Mouse (Mus musculus) embryonic facial prominence, embryonic 14.5 days (tissue): ENCODE measurements around the gene Cpt2. TPM values are rescaled to one million over a fixed set of nuclear protein-coding genes. Genes with fewer than 3 reads are reported as not detected.

Experiments
- ATAC-seq: fragments of 200-750 bp; cut with Nextera tagmentation; 2 replicates; pipeline ENCODE4 v1.8.0; 2017; ENCODE audit warnings: low read depth, moderate number of reproducible peaks, moderate TSS enrichment
- DNase-seq: peaks from one replicate; pipeline ENCODE4 v3.0.0-alpha.2; 2015; ENCODE audit warnings: low spot score
- H3K27ac ChIP-seq: fragments of 300-500 bp; sonication (generic); replicated peaks from 2 replicates; pipeline ENCODE4 v1.5.1; 2014; ENCODE audit warnings: low read depth, mild to moderate bottlenecking, low read length, moderate library complexity
- H3K27me3 ChIP-seq: fragments of 300-500 bp; sonication (generic); replicated peaks from 2 replicates; pipeline ENCODE4 v1.6.1; 2014; ENCODE audit warnings: low read length; ENCODE audit not compliant: control insufficient read depth, insufficient read depth
- H3K36me3 ChIP-seq: fragments of 300-500 bp; sonication (generic); 2 replicates; pipeline ENCODE4 v1.6.1; 2014; ENCODE audit warnings: low read length, mixed read lengths; ENCODE audit not compliant: control insufficient read depth, insufficient read depth
- H3K4me1 ChIP-seq: fragments of 300-500 bp; sonication (generic); 2 replicates; pipeline ENCODE4 v1.6.1; 2014; ENCODE audit warnings: antibody characterized with exemption, low read length; ENCODE audit not compliant: control insufficient read depth, insufficient read depth
- H3K4me2 ChIP-seq: fragments of 300-500 bp; sonication (generic); 2 replicates; pipeline ENCODE4 v1.6.1; 2014; ENCODE audit warnings: low read depth, mild to moderate bottlenecking, low read length, moderate library complexity, mixed read lengths
- H3K4me3 ChIP-seq: fragments of 300-500 bp; sonication (generic); 2 replicates; pipeline ENCODE4 v1.5.1; 2014; ENCODE audit warnings: low read depth, mild to moderate bottlenecking, low read length
- H3K9ac ChIP-seq: fragments of 300-500 bp; sonication (generic); 2 replicates; pipeline ENCODE4 v1.6.1; 2014; ENCODE audit warnings: low read depth, mild to moderate bottlenecking, low read length, moderate library complexity, mixed read lengths
- H3K9me3 ChIP-seq: fragments of 300-500 bp; sonication (generic); 2 replicates; pipeline ENCODE4 v1.6.1; 2016; ENCODE audit warnings: low read length; ENCODE audit not compliant: control insufficient read depth
- whole genome bisulfite sequencing: fragments of 180-500 bp; shearing (Covaris S2); extraction: QIAGEN DNeasy Blood & Tissue Kit; methylation state at CpG from one replicate; pipeline ENCODE4 v1.1.7; 2014; 5-methylcytosine and 5-hydroxymethylcytosine counted together
- polyA plus RNA-seq: library from polyadenylated mRNA; unstranded; fragments of >200 nt; fragmentation: Nextera tagmentation; extraction: Ambion mirVana; gene quantifications from 2 replicates; pipeline ENCODE4 v1.2.1, GENCODE M21; 2014

Gene Cpt2
- polyA plus RNA-seq, 1 experiment from 2014 or later: 36.3 TPM

DNA sequence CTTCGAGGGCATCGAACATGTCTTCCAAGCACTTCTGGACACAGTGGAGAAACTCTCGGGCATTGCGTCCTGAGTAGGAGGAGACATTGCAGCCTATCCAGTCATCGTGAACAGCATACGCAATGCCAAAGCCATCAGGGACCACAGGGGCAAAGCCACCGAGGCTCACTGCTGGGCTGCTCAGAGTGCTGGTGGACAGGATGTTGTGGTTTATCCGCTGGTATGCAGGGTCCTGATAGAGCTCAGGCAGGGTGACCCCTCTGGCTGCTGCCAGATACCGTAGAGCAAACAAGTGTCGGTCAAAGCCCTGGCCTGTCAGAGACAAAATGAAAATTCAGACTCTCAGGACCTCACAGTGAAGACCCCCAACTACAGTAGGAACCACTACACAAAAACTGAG, 19.2 kb downstream of the Cpt2 start:
- DNase-seq (no peak), ATAC-seq (no peak)
- no peaks in the 10 kb centered on the region for H3K4me1 ChIP-seq
- no peaks in the 10 kb centered on the region for H3K27me3 ChIP-seq
- no peaks in the 10 kb centered on the region for H3K9me3 ChIP-seq
- no peak overlapping the region for H3K4me3 ChIP-seq
- H3K27ac ChIP-seq: no peak overlapping the region
- 90% methylated on average over 10 of the region's 10 CpGs for WGBS
- H3K4me2 ChIP-seq: no peak overlapping the region
- peaks cover 48% of the 10 kb centered on the region for H3K36me3 ChIP-seq
- no peak overlapping the region for H3K9ac ChIP-seq

DNA sequence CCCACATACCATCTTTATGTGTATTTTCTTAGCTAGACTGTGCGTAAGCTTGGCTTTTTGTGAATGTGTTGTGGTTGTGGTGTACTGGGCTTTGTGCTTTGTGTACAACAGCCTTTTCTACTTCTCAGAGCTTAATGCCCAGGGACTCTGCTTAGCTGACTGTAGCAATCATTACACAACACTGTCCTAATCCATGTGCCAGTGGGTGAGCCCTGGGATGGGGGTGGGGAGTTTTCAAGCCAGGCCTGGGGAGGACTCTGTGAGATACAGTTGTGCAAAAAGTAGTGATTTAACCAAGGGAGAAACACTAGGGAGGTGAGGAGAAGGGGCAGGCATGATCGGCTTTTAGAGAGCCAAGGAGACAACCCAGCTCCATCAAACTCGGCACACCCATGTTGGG, 23.2 kb downstream of the Cpt2 start:
- no peak for ATAC-seq
- peaks cover 62% of the 10 kb centered on the region for H3K36me3 ChIP-seq

GRCm38 (mm10) chr4:107899211-107899927, 24.0 kb downstream of the Cpt2 start:
- 92% methylated on average over 5 of the region's 5 CpGs for WGBS
- no peaks in the 10 kb centered on the region for H3K27me3 ChIP-seq
- H3K27ac ChIP-seq: no peak overlapping the region
- no peak overlapping the region for H3K4me3 ChIP-seq
- H3K4me2 ChIP-seq: no peak overlapping the region
- peaks cover 62% of the 10 kb centered on the region for H3K36me3 ChIP-seq
- no peak overlapping the region for H3K9ac ChIP-seq
- no peaks in the 10 kb centered on the region for H3K4me1 ChIP-seq
- H3K9me3 ChIP-seq: no peaks in the 10 kb centered on the region
- ATAC-seq (no peak), DNase-seq (no peak)

More for the DNA sequence above, 23.2 kb downstream of the Cpt2 start:
- Histone ChIP-seq H3K9me3 (no peaks in the 10 kb centered on the region), H3K27me3 (no peaks in the 10 kb centered on the region), H3K9ac (no peak overlapping the region), H3K27ac (no peak overlapping the region), H3K4me2 (no peak overlapping the region), H3K4me3 (no peak overlapping the region), H3K4me1 (no peaks in the 10 kb centered on the region)
- 87% methylated on average over 3 of the region's 3 CpGs for WGBS
- no peak for DNase-seq

GRCm38 (mm10) chr4:107892663-107893062, 30.7 kb downstream of the Cpt2 start:
- peaks cover 59% of the 10 kb centered on the region for H3K36me3 ChIP-seq
- no peaks in the 10 kb centered on the region for H3K27me3 ChIP-seq
- no peak overlapping the region for H3K4me2 ChIP-seq
- peaks cover 9% of the 10 kb centered on the region for H3K4me1 ChIP-seq
- no peaks in the 10 kb centered on the region for H3K9me3 ChIP-seq
- H3K4me3 ChIP-seq: no peak overlapping the region
- peak; percentile 45 for DNase-seq
- no peak for ATAC-seq
- H3K27ac ChIP-seq: no peak overlapping the region
- WGBS: 61% methylated on average over 2 of the region's 2 CpGs
- no peak overlapping the region for H3K9ac ChIP-seq

GRCm38 (mm10) chr4:107889731-107890432, 33.5 kb downstream of the Cpt2 start, which contains the start of gene 0610037L13Rik:
TSS of gene 0610037L13Rik (plus strand) at chr4:107889813.
- WGBS: under 1% methylated on average over 40 of the region's 48 CpGs
- Histone ChIP-seq H3K4me2 (peak within 1 kb of the TSS; percentile 85), H3K27me3 (no peaks in the 10 kb centered on the region), H3K27ac (peak within 1 kb of the TSS; percentile 91), H3K4me1 (peaks cover 9% of the 10 kb centered on the region), H3K4me3 (peak within 1 kb of the TSS; percentile 58), H3K9me3 (no peaks in the 10 kb centered on the region), H3K9ac (peak within 1 kb of the TSS; percentile 71), H3K36me3 (peaks cover 58% of the 10 kb centered on the region)
- ATAC-seq (peak; percentile 97), DNase-seq (peak; percentile 99)

DNA sequence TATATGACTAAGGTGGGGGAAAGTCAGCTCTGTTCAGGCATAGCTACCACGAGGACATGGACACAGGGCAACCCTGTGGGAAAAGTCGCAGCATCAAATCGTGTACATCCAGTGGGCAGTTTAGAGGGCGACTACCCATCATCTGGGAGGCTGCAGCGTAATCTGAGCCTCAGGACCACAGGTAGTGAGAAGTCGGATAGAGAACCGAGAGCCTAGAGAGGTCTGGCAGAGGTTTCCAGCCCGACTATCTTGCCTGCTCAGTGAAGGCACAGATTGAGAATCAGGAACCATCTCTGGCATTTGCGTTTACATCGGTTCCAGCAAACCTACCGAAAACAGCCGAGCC, 34.1 kb downstream of the Cpt2 start:
- Histone ChIP-seq H3K9me3 (no peaks in the 10 kb centered on the region), H3K9ac (peak overlapping the region; percentile 71), H3K4me2 (peak overlapping the region; percentile 85), H3K4me3 (peak overlapping the region; percentile 58), H3K4me1 (peaks cover 9% of the 10 kb centered on the region), H3K27ac (peak overlapping the region; percentile 91), H3K27me3 (no peaks in the 10 kb centered on the region), H3K36me3 (peaks cover 58% of the 10 kb centered on the region)
- WGBS: 2% methylated on average over 12 of the region's 12 CpGs
- peak; percentile 34 for ATAC-seq
- no peak for DNase-seq

DNA sequence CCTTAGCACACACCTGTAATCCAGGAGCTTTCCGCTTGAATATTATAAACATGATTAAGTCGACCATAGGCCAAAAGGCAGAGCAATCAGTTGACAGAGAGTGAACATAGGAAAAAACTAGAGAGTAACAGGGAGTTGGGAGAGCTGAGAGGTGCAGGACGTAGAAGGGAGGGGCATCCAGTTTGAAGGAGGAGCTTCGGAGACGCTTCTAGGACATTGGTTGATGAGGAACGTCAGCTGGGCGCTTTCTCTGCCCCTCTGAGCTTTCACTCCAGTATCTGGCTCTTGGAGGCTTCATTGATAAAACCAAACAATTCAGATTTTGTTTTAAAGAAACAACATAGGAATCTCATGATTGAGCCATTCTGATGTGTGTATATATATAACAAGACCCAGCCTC, 37.0 kb downstream of the Cpt2 start:
- Histone ChIP-seq H3K4me2 (no peak overlapping the region), H3K36me3 (peaks cover 62% of the 10 kb centered on the region), H3K9ac (no peak overlapping the region), H3K27ac (no peak overlapping the region), H3K27me3 (no peaks in the 10 kb centered on the region), H3K4me3 (no peak overlapping the region), H3K4me1 (peaks cover 9% of the 10 kb centered on the region), H3K9me3 (no peaks in the 10 kb centered on the region)
- no peak for ATAC-seq
- WGBS: 77% methylated on average over 7 of the region's 7 CpGs
- no peak for DNase-seq

- no peak overlapping the region for H3K9ac ChIP-seq
- no peaks in the 10 kb centered on the region for H3K9me3 ChIP-seq
- WGBS: 95% methylated on average over 1 of the region's 1 CpGs
- H3K4me2 ChIP-seq: no peak overlapping the region
- H3K27me3 ChIP-seq: no peaks in the 10 kb centered on the region
- no peak overlapping the region for H3K27ac ChIP-seq
- ATAC-seq (no peak), DNase-seq (no peak)
- H3K36me3 ChIP-seq: peaks cover 52% of the 10 kb centered on the region
- H3K4me3 ChIP-seq: no peak overlapping the region
- H3K4me1 ChIP-seq: peaks cover 4% of the 10 kb centered on the region
Measured at GRCm38 (mm10) chr4:107881631-107882030, 41.8 kb downstream of the Cpt2 start.
